Mouse (Mus musculus): ENCODE measurements around the gene Skida1.

DNA sequence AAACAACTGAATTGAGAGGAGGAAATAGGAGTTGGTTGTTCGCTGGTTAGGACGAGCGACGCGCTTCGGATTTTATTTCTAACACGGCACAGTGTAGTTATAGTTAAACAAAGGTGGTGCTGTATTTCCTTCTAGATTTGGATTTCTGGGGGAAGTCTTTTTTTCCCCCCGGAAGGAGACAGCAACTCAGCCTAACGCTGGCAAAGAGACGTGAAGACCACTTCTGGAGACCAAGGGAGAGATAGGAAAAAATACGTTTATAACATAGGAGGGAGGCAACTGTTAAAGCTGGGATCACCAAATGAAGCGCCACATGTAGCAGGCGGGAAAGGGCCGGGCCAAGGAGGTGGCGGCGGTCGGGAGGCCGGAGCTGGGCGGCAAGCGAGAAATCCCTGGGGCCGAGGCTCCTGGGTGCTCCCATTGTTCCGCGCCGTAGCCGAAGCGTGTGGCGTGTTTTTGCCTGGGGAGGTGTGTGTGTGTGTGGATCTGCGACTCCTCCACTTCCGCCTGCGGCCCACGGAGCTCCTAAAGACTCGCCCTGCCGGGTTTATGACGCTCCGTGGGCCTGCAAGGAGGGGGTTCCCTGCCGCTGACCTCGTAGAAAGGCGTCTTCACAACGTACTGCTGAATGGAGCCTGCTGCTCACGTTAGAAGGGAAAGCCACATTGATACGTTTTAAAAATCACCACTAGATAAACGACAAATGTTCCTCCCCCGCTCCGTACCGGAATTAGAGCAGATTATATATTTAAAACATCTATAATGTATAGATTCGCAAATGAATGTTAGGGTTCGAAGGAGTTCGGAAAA lies 8.7 kb upstream of the Skida1 start:
- TF ChIP-seq CTCF (IDR thresholded peaks at IDR 0.05; ENCODE audit: borderline replicate concordance, insufficient read depth, low read depth, low read length) (no peak), POLR2A (IDR thresholded peaks at IDR 0.05; ENCODE audit: borderline replicate concordance, insufficient read depth, low read length) (no peak)
